Mouse (Mus musculus) C2C12 (cell line): ENCODE measurements around the gene Tmem39b.

ENCODE experiments used
- CTCF ChIP-seq: IDR thresholded peaks from one replicate; pipeline ENCODE4 v1.5.1; 2011; ENCODE audit not compliant: control insufficient read depth, insufficient read depth, insufficient read length
- MAX ChIP-seq: IDR thresholded peaks from one replicate; pipeline ENCODE4 v1.6.1; 2011; ENCODE audit warnings: mild to moderate bottlenecking, control low read depth

- no peak for TF ChIP-seq MAX
- TF ChIP-seq CTCF = no peak
Observed at GRCm38 (mm10) chr4:129746106-129746505, 49.5 kb upstream of the Tmem39b start.
